Mouse (Mus musculus): Measurements from ENCODE around the gene Cend1.
"Not testable (repeated sequence)": the region's sequence is repeated elsewhere in the genome, so short reads cannot be mapped to it uniquely, and the experiment has no call there.

Gene Cend1

GRCm38 (mm10) chr7:141464603-141465201 lies 35.4 kb upstream of the Cend1 start:
- no peak for DNase-seq (ENCODE audit: low read depth)

DNA sequence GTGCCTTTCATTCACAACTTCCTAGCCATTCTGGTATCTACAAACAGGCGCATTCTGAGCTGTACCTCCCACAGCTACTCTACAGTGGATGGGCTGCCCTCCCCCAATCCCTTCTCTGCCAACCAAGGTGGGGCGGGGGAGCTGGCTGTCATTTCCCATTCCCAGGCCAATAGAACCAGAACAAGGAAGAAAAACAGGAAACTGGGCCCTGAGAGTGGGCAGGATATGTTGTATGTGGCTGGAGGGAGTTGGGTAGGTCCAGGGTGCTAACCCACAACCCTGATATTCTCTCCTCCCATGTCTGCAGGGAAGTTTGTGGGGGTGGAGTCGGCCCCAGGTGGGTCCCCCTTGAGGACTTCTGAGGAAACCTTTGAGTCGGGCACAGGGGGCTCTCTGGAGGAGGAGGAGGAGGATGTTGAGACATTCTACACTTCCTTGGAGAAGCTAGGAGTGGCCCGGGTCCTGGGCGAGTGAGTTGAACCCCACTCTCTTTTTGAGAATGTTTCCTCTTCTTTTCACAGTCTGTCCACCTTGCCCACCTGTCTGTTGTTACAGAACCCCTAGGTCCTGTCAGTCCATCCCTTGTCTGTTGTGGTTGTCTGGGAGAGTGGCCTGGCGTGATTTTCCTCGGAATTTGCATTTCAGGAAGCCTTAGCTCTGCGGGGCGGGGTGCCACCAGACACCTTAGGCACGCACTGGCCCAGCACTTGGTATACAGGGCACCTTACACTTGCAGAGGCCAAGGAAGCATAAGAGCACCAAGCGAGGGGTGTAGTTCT lies 34.7 kb upstream of the Cend1 start:
- no peak for DNase-seq (ENCODE audit: low read depth)

- DNase-seq (ENCODE audit: low read depth) = no peak
Observed at GRCm38 (mm10) chr7:141462333-141462821, 33.1 kb upstream of the Cend1 start.

- DNase-seq (ENCODE audit: low read depth) = no peak
Observed at GRCm38 (mm10) chr7:141461521-141462332, 32.4 kb upstream of the Cend1 start.

- no peak for DNase-seq (ENCODE audit: low read depth)
Observed at GRCm38 (mm10) chr7:141460391-141461113, 31.3 kb upstream of the Cend1 start, which contains the start of gene Cracr2b. Gene Cracr2b (plus strand): TSS chr7:141461094.

DNA sequence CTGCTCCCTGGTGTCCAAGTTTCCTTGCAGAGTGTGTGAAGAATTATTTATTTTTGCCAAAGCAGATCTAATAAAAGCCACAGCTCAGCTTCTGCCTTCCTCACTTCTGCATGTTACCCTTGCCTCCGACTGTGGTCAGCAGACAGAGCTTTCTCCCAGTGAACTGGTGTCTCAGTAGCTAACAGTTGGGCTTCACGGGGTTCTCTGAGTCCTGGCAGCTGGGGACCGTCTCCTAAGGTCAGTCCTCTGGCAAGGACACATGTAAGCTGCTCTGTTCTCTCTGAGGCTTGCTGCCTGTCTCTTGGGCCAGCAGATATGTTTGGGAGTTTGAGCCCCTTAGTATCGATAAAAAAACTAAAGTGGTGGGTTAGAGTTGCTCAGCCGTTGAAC lies 30.7 kb upstream of the Cend1 start:
- no peak for DNase-seq (ENCODE audit: low read depth)

DNA sequence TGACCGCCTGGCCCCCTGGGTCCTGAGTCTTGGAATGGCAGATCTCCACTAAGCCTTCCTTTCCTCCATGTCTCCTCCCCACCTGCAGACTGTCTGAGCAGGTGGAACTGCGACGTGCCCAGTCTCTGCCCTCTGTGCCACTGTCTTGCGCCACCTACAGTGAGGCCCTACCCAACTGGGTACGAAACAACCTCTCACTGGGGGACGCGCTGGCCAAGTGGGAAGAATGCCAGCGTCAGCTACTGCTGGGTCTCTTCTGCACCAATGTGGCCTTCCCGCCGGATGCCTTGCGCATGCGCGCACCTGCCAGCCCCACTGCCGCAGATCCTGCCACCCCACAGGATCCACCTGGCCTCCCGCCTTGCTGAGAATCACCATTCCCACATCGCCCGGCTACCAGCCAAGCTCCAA lies 30.0 kb upstream of the Cend1 start:
- no peak for DNase-seq (ENCODE audit: low read depth)

DNA sequence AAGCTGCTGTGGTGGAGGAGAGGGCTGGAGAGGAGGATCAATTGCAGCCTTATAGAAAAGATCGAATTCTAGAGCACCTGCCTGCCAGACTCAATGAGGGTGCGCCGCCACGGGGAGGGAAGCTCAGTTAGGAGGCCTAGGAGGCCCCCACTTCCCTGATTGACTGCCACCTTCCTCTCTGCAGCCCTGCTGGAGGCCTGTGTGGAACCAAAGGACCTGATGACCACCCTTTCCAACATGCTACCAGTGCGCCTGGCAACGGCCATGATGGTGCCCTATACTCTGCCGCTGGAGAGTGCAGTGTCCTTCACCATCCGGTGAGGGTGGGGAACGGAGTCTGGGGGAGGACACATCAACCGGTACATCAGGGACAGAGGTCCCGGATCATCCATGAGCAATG lies 29.4 kb upstream of the Cend1 start:
- no peak for DNase-seq (ENCODE audit: low read depth)

- no peak for DNase-seq (ENCODE audit: low read depth)
Observed at GRCm38 (mm10) chr7:141457986-141458660, 28.8 kb upstream of the Cend1 start.

DNA sequence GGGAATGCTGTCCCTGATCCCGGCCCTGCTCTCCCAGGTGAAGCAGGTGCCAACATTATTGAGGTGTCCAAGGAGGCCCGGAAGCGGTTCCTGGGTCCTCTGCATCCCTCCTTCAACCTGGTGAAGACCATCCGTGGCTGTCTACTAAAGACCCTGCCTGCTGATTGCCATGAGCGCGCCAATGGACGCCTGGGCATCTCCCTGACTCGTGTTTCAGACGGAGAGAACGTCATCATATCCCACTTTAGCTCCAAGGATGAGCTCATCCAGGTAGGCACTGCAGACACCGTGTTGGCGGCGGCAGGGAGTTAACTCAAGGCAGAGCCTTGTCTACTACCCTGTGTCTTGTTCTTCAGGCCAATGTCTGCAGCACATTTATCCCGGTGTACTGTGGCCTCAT lies 27.9 kb upstream of the Cend1 start:
- DNase-seq (ENCODE audit: low read depth) = no peak

DNA sequence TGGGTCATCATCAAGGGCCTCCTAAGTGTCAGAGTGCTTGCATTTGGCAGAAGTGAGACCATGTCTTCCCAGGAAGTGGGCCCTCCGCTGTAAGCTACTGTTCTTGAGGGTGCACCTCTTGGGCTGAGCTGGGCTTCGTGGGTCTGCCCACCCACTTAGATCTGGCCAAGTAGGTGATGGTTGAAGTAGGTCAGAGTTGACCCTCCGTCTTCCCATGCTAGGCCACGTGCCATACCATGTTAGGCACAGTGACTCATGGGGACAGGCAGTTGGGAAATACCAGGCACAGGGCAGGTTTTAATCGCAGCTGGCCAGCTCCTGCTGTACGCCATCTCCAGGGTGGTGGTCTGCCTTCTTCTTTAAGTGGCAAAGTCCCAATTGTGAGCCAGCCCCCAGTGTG lies 27.4 kb upstream of the Cend1 start:
- DNase-seq (ENCODE audit: low read depth) = no peak

DNA sequence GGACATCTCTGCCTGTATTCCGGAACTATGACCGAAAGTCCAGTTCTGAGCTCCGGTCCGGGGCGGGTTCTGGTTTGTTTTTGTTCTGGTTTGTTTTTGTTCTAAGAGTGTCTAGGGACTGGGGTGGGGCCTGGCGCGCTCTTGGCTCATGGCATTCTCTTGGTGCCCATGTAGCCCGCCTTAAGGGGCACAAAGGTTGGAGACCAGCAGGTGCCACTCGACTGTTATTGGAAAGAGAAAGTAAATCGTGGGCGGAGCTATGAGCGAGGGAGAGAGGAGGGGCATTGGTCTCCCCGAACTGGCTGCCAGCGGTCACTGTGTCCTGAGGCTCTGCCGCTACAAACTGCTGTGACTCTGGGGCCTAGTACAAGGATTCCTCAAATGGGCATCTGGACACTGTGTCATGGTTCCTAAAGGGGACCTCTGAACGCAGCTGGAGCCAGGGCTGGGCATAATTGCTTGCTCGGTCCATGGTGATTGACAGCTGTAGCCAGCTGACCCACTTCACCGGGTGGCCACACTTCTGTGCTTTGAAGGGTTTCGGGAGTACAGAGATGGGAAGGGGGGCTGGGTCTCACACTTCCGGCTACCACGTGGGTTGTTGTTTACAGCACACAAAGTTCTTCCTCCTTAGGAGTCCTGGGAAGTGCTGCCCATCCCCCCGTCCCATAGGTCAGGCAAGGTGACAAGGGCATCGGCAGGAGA lies 26.5 kb upstream of the Cend1 start:
- no peak for DNase-seq (ENCODE audit: low read depth)

GRCm38 (mm10) chr7:141454967-141455551 lies 25.8 kb upstream of the Cend1 start, which contains the start of gene Pnpla2:
Gene Pnpla2 (plus strand): TSS chr7:141455198.
- peak; percentile 90 for DNase-seq (ENCODE audit: low read depth)

GRCm38 (mm10) chr7:141453636-141454035 lies 24.3 kb upstream of the Cend1 start:
- no peak for DNase-seq (ENCODE audit: low read depth)

DNA sequence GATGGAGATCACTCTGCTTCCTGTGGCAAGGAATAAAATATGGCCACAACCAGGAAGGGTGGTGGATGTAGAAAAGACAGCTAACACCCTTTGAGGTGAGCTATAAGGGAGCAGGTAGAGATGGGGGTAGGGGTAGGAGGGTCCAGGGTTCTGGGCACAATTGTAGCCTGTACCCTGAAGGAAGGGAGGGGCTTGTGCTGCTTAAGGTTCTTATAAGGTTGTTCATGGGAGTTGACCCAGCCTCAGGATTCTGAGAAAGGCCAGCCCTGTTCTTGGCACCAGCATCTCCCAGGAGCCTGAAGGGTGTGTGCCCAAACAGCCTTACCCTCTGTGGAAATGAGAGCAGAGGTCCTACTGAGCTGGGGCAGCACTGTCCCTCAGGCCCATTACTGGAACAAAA lies 22.6 kb upstream of the Cend1 start:
- no peak for DNase-seq (ENCODE audit: low read depth)

- DNase-seq (ENCODE audit: low read depth) = peak; percentile 87
Observed at GRCm38 (mm10) chr7:141447110-141447991, 18.1 kb upstream of the Cend1 start, which contains the start of gene Rplp2. Gene Rplp2 (plus strand): TSS chr7:141447370.

GRCm38 (mm10) chr7:141446374-141446773 lies 17.1 kb upstream of the Cend1 start:
- DNase-seq (ENCODE audit: low read depth) = not testable (repeated sequence)

DNA sequence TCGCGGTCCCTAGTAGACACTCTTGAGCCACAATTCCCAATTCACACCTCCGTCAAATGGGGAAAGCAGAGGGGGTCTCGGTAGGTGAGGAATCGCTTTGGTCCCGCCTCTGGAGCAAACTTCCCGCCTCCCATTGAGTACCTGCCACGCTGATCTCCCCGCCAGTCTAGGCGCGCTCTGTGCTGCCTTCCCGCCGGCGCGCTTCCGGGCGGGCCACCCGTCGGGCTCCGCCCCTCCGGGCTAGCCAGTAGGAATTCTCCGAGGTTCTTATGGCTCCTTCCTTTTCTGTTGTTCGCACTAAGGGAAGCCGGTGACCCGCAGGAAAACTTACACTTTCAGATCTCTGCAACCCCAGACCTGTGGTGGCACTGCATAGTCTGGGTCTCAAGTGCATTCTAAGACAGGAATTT lies 14.5 kb upstream of the Cend1 start, which contains the start of gene Pidd1:
Gene Pidd1 (minus strand): TSS at position 198 of the 410 bp plus-strand sequence.
- DNase-seq (ENCODE audit: low read depth) = peak; percentile 77
